Mouse (Mus musculus) monocyte, adult 5-6 weeks (primary cell): ENCODE data around the gene Zbtb46. TPM values are rescaled to one million over a fixed set of nuclear protein-coding genes. Genes with fewer than 3 reads are reported as not detected.

Experiments used
- ATAC-seq: fragments of 153-309, 156-312 bp; replicated peaks from 2 replicates; pipeline ENCODE4 v1.8.0; 2017; ENCODE audit warnings: mild to moderate bottlenecking; ENCODE audit not compliant: low TSS enrichment, insufficient number of reproducible peaks, severe bottlenecking, poor library complexity, low FRiP score
- total RNA-seq: library from RNA; stranded (forward); fragments of 200-1000, 200-491, 200-594 nt; gene quantifications from 3 replicates; pipeline ENCODE4 v1.2.3, GENCODE M21; 2017

Zbtb46 gene
- total RNA-seq = 2.3 to 4.3 TPM (median 3.8 TPM) in 3 replicates

DNA sequence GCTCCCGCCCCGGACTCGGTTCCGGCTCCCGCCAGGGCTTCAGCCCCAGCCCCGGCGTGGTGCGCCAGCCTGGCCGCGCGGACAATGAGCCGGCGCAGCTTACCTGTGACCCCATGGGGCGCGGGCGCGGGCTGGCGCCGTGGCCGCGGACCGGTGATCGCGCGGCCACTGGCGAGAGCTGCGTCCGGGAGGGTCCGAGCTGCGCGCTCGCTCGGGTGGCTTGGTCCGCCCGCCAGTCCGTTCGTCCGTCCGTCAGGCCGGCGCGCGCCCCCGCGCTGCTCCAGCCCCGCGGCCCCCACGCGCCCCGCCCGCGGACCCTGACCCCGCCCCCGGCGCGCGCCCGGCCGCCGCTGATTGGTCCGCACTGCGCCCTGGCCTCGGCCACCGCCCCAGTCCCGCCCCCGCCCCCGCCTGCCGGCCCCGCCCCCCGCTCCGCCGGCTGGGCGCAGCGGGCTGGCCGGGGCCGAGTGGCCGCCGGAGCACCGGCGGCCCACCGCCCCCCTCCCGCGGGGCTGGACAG, at the start of gene Zbtb46:
TSS of gene Zbtb46 (minus strand) at position 274 of the 520 bp plus-strand sequence.
- ATAC-seq = no peak

DNA sequence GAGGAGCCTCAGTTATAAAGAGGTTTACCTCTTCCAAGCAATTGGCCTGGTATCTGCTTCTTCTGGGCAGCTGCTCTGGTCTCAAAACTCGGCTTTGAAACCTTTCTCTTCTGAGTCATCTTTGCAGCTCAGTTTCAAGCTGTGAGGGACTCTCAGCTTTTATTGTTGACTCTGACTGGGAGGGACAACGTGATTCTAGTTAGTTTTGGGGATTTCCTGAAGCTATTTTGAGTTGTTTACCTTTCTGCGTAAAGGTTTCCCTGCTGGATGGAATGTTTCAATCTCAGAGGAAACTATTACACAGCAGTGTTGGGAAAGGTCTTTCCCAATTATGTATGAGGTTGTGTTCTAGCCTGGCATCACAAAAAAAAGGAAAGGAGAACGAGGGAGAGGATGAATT, 39.4 kb upstream of the Zbtb46 start:
- ATAC-seq = no peak

DNA sequence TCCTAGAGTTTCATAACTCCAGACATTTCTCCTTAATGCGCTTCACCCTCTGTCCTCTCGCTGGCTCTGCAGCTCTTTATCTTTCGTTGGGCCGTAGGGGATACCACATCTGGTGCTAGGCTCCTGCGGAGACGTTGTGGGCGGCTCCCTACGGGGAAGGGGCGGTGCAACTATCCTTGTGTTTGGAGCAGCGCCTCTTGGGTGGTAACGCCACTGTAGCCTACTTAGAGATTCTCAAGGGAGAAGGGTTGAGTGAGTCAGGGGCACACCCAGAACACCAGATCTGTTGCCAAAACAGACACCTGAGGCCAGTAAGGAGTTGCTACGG, 38.3 kb upstream of the Zbtb46 start:
- 0 out of 2 replicates have a peak, but pooled peaks have one; percentile 25 for ATAC-seq

DNA sequence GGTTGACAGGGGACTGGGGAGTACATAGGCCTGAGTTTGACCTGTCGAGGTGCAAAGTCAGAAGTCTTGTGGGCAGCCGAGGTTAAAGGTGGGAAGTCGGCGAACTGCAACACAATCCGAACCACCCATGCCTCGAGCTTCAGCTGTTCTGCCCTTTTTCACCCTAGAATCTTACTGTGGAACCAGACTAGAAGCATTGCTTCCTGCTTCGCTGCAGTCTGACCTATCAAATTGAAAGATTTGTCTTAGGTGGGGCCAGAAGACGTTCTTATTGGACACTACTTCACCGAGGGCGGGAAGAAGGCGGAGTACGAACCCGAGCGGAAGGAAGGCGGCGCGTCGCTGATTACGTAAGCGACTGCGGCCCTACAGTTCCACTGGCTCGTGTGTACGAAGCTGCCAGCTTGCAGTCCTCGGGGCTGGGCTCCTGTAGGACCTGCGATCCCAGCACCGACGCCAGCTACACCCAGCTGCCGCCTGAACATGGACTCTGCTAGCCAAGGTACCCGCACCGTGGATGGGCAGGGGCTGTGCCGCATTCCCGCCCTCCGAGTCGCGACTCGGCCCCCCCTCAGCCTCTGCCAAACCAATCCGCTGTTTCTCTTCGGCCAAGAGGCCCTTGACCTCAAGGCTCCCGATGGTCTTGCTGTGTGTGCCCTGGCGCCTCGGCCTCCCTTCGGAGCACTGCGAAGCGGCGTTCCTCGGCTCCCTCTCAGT, 37.8 kb upstream of the Zbtb46 start, which contains the start of gene Tpd52l2:
TSS of gene Tpd52l2 (plus strand) at position 312 of the 717 bp plus-strand sequence.
- peak; percentile 88 for ATAC-seq

DNA sequence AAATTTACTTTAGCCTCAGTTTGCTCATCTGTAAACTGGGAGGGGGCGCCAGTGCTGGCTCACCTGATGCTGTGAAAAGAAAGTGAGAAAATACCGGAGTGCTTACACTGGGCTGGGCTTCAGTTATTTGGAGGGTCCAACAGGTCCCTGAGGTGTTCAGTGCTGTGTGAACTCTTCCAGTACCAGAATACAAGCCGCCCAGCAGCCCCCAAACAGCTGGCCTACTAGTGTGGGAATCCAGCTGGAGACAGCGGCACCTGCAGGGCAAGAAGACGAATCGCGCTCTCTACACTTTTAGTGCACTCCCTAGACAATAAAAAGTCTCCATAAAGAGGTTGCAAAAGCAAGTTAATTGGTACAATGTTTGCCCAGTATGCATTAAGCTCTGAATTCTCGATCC, 37.1 kb upstream of the Zbtb46 start:
- peak; percentile 37 for ATAC-seq

DNA sequence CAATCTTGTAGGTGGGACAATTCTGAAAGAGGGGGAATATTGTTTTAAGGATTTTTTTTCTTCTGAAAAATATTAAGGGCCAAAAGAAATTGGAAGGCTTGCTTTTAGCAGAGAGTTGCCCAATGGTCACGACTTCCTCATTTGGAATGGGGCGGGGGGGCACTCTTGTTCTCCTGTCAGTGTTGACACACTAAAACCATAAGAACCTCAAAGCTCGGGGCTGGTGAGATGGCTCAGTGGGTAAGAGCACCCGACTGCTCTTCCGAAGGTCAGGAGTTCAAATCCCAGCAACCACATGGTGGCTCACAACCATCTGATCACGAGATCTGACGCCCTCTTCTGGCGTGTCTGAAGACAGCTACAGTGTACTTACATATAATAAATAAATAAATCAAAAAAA, 36.6 kb upstream of the Zbtb46 start:
- peak; percentile 53; the same call in 1 of the 2 replicates for ATAC-seq

DNA sequence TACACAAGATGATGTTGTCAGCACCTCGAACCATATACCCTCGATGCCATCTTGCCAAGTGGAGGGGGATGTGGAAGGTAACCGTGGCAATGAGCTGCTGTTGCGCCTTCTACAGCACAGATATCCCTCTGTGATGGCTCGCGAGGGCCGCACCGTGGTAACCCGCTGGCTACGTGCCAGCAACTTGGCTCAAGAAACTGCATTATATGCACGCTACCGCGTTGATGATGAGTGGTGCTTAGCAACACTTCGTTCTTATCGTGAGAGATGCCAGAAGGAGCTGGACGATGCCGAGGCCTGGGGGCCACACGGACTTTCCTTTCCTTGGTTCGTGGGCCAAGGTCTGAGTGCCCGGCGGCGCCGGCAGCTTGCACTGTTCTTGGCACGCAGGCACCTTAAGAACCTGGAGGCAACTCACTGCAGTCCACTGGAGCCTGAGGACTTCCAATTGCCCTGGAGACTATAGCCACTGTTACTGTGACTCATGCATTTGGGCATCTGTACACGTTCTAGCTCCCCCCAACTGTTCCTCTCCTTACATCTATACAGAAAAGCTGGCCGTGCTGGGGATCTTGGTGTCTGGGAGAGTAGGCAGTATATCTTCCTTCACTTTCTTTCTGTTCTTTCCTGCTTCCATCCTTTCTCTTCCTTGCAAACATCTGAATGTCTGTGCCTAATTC, 35.2 kb upstream of the Zbtb46 start:
- no peak for ATAC-seq

DNA sequence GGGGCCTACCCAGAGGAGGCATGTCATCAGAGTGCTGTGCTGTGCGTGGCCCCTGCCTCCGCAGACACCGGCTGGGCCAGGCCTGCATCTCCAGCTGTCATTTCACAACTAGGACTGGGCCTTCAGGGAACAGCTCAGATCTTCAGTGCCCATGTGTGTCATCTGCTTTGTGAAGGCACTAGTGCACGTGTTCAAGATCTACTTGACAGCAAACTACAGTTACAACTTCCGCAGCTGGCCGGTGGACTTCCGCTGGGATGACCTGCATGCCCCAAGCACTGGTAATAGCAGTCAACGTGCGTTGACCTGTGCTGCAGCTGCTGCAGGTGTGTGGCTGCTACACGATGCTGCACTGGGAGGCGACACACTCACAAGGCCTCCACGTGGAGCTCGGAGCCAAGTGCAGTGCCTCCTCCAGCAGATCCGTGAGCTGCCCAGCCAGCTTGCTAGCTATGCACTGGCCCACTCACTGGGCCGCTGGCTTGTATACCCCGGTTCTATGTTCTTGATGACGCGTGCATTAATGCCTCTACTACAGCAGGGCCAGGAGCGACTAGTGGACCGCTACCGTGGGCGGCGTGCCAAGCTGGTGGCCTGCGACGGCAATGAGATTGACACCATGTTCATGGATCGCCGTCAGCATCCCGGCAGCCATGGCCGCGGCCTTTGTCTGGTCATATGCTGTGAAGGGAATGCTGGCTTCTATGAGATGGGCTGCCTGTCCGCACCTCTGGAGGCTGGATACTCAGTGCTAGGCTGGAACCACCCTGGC, 34.1 kb upstream of the Zbtb46 start, which contains the start of gene Abhd16b:
TSS of gene Abhd16b (plus strand) at position 51 of the 772 bp plus-strand sequence.
- ATAC-seq = no peak

DNA sequence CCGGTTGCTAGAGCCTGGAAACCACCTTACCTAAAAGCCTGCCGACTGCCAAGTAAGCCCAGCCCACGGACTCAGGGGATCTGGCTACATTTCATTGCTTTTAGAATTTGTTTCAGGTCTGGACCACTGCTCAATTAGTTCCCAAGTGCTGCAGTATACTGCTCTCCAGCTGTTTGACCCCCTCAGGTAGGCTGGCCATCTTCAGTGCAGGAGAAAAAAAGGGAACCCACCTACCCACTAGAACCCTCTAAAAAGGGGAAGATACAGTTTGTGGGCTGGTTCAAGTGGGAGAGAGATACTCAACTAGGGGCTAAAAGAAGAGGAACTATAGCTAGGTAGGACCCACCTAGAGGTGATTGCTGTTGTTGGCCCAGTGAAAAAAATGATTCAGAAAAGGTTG, 33.0 kb upstream of the Zbtb46 start:
- no peak for ATAC-seq

DNA sequence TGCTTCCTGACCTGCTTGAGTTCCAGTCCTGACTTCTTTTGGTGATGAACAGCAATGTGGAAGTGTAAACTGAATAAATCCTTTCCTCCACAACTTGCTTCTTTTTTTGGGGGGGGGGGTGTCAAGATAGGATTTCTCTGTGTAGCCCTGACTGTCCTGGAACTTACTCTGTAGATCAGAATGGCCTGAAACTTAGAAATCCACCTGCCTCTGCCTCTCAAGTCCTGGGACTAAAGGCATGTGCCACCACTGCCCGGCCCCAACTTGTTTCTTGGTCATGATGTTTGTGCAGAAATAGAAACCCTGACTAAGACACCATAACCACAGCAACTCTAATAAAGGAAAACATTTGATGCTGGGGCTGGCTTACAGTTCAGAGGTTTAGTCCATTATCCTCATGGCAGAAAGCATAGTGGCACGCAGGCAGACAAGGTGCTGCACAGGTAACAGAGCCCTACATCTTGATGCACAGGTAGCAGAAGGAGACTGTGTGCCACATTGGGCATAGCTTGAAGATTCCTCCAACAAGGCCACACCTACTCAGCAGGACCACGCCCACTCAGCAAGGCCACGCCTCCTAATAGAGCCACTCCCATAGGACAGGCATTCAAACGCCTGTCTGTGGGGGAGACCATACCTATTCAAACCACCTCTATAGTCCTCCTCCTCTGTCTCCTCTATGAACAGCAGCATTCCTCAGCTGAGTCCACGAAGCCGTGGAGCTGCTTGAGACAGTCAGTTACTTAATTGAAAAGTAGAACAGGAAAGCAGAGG, 32.4 kb upstream of the Zbtb46 start:
- no peak for ATAC-seq

DNA sequence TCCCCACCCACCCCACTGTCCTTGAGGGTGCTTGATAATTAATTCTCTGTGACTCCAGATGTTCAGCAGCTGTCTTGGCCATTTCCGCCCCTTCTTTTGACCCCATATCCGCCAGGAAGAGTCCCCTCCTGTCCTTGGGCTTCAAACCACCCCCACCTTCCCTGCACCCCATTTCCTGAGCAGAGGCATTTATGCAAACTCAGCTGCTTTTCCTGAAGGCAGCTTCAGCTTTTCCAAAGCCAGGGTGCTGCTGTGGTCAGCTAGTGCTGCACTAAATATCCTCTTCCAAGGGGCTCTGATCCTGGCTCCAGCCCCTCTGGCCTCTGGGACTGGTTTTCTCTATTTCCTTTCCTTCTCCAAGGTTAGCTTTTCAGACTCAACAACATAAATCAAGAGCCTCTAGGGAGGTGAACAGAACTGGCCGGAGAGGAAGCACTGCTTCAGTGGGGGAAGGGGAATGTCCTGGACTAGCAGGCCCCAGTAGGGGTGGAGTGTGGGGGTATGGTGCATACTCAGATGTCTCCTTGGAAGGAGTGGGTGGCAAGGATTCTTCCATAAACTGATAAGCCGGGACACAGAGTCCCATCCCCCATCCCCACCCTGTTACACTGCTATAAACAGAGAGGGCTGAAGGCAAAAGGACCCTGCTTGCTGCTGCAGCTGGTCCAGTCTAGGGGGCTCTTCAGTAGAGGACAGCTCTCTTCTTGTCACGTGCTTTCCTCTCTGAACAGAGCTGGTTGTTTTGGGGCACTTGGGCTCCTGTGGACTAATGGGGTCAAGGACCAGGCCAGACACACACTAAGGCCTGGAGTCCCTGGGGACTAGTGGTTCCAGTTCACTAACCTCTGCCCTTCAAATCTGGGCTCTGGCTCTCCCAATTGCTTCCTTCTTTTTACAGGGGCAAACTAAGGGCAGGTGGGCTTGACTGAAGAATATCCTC, 28.4 kb upstream of the Zbtb46 start:
- ATAC-seq = no peak

DNA sequence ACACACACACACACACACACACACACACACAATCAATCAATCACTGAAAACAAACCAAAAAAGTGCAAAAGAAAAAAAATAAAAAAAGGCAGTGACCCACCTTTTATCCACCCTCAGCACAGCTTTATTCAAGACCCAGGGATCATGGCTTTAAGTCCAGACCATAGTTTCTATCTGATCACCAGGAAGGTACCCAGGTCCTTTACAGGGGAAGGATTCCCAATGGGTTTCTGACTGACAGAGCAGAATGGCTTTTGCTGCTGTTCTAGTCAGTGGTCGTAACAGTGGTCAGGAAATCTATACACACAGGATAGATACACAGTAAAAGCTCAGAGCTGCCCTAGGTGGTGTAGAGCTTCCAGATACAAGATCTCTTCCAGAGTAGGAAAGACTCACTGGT, 26.5 kb upstream of the Zbtb46 start:
- no peak for ATAC-seq

DNA sequence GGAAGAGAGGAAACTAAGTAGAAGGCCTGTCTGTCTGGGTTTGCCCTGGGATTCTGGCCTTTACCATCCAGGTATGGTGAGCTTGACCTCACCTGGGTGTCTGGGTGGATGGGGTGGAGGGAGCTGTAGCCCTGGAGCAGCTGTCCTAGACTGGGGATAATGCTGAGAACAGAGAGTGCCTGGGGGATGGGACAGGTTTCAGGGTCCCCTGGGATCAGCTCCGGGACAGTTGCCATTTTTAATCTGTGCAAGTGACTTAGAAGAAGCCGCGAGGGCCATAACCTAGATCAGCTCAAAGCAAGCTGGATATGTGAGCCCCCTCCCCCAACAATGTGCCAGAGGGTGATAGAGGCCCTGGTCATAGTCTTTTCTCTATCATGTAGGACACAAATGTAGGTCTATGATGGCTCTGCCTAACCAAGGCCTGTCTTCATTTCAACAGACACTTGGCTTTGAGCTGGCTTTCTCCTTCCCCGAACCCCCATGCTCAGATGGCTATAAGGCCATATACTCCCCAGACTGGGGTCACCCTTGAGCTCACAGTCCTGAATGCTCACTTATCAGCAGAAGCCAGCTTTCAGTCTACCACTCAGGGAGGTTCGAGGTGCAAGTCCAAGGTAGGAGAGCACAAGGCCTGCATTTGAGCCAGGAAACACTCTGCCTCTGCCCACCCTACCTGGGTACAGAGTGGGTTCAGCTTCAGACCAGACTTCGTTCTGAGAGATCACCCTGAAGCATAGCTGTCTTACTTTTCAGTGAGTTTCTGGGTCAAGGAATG, 25.4 kb upstream of the Zbtb46 start:
- ATAC-seq = no peak

DNA sequence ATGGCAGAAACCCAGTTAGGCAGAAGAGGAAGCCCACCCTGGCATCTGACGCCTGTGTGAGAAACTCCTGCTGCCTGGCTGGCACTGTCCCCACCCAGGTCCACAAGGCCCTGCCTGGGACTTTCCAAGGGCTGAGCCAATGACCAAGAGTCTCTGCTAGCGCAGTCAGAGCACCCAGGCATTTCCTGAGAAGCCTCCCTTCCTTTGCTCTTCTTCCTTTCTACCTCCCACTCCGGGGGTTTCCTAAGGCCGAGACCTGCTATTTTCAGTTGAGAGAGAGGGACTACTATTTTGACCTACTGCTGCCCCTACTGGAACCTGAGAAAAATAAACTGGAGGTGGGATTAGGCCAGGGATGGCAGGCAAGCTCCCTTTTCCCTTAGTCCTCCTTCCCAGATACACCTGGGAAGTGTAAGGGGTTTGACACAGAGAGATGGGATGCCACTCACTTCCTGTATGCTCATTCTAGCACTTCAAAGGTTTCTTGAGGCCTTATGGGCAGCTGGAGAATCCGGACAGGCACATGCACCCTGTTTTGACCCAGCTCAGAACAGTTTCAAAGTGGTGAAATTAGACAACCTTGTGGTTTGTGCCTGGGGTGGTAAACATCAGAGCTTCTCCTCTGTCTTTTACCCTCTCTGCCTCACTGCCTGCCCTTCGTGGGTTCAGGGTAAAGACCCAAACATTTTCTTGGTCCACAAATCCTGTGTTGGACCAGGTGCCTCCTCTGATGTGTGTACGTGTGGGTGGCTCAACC, 24.5 kb upstream of the Zbtb46 start:
- peak; percentile 89 for ATAC-seq

DNA sequence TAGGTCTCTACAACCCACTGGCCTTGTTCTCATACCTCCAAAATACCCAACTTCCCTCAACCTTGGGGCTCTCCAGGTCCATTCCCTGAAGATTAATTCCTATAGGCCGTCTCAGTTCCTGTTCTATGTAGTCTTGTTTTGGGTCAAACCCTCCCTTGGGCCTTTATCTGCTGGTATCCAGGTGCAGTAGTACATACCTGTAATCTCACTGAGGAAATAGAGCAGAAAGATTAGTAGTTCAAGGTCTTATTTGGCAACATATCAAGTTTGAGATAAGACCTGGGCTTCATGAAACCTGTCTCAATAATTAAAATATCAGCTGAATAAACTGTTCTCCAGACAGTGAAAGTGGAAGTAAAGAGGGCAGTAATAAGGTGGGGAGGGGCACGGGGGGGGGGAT, 23.9 kb upstream of the Zbtb46 start:
- ATAC-seq = no peak

DNA sequence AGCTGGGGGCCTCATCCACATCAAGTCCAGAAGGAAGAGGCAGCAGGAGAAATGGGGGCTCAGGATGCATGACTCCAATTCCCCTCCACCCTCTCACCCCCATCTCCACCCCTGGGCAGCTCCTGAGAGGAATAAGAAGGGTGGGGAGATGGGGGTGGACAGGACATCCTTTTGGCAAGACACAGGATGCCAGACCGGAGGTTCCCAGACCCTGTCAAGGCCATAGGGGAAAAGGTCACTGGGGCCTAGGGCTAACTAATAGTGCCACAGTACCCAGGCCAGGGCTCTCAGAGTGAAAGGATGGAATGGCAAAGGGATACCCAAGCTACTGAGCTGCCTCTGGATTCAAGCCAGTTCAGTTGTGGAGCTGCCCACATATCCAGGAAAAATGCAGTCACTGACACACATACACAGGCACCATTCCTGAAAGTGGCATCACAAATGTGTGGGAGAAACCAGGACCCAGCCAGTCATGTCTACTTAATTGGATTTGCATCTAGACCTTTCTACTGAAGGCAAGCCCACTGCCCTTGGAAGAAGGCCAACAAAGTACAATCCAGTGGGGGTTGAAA, 13.1 kb upstream of the Zbtb46 start:
- no peak for ATAC-seq
